Mouse (Mus musculus) CH12.LX (cell line): ENCODE results near the gene Tanc2. TPM values are rescaled to one million over a fixed set of nuclear protein-coding genes. Genes with fewer than 3 reads are reported as not detected.

ENCODE experiments used
- DNase-seq: peaks from one replicate; pipeline ENCODE4 v3.0.0-alpha.2; 2013; ENCODE audit errors: extremely low read depth
- H3K27ac ChIP-seq: 2 replicates; pipeline ENCODE4 v1.5.1; 2012; ENCODE audit warnings: low read depth, mild to moderate bottlenecking, control low read depth, moderate library complexity; ENCODE audit not compliant: insufficient read depth
- H3K27me3 ChIP-seq: replicated peaks from 2 replicates; pipeline ENCODE3; 2012; ENCODE audit warnings: inconsistent platforms
- H3K36me3 ChIP-seq, 2 experiments: replicated peaks in 1 of 2; 2 replicates each; pipeline versions ENCODE3 to v1.6.1; 2012; ENCODE audit warnings: inconsistent platforms in 1 of 2, low read length in 1 of 2, mild to moderate bottlenecking in 1 of 2, mixed read lengths in 1 of 2, moderate library complexity in 1 of 2; ENCODE audit not compliant: control insufficient read depth in 1 of 2, insufficient read depth in 1 of 2
- H3K4me1 ChIP-seq, 2 experiments: 2 replicates each; pipeline ENCODE4 v1.6.1; 2012; ENCODE audit warnings: inconsistent platforms in 1 of 2, moderate library complexity in 1 of 2; ENCODE audit not compliant: insufficient read depth in 2 of 2, control insufficient read depth in 1 of 2
- H3K4me2 ChIP-seq: 2 replicates; pipeline ENCODE4 v1.6.1; 2012; ENCODE audit warnings: low read depth, mild to moderate bottlenecking, control low read depth; ENCODE audit not compliant: poor library complexity, insufficient read depth, severe bottlenecking
- H3K4me3 ChIP-seq, 3 experiments: fragments of 150-350 bp in 1 of 3; sonication (generic) in 1 of 3; replicated peaks in 1 of 3; 2 replicates each; pipeline versions ENCODE3 to v1.5.1; 2011 to 2012; ENCODE audit warnings: low read depth in 2 of 3, low read length in 2 of 3, mild to moderate bottlenecking in 2 of 3, moderate library complexity in 2 of 3, control low read depth in 1 of 3, improper control_type of control experiment in 1 of 3, inconsistent platforms in 1 of 3, mixed read lengths in 1 of 3; ENCODE audit not compliant: poor library complexity in 1 of 3
- H3K79me2 ChIP-seq: replicated peaks from 2 replicates; pipeline ENCODE4 v1.6.1; 2012; ENCODE audit warnings: mild to moderate bottlenecking, moderate library complexity; ENCODE audit not compliant: control insufficient read depth, poor library complexity, insufficient read depth, severe bottlenecking; ENCODE audit errors: extremely low read depth
- H3K9ac ChIP-seq: 2 replicates; pipeline ENCODE4 v1.6.1; 2012; ENCODE audit warnings: low read depth, mild to moderate bottlenecking, control low read depth, moderate library complexity; ENCODE audit not compliant: insufficient read depth
- H3K9me3 ChIP-seq: replicated peaks from 2 replicates; pipeline ENCODE3; 2012; ENCODE audit warnings: low read length, inconsistent platforms, mixed read lengths
- CHD2 ChIP-seq: IDR thresholded peaks from 2 replicates; pipeline ENCODE4 v1.6.1; 2011; ENCODE audit warnings: low read length, improper control_type of control experiment
- CTCF ChIP-seq, 2 experiments: IDR thresholded peaks in 1 of 2; conservative IDR thresholded peaks in 1 of 2; 2 replicates each; pipeline ENCODE4 v1.5.1; 2011 to 2012; ENCODE audit warnings: low read depth in 2 of 2, low read length in 2 of 2, improper control_type of control experiment in 1 of 2, inconsistent platforms in 1 of 2, mild to moderate bottlenecking in 1 of 2, moderate library complexity in 1 of 2
- ELF1 ChIP-seq: IDR thresholded peaks from 2 replicates; pipeline ENCODE4 v1.6.1; 2014; ENCODE audit warnings: low read depth, mild to moderate bottlenecking, inconsistent platforms, low read length, improper control_type of control experiment
- EP300 ChIP-seq: IDR thresholded peaks from 2 replicates; pipeline ENCODE4 v1.6.1; 2011; ENCODE audit warnings: low read length, improper control_type of control experiment
- ETS1 ChIP-seq: conservative IDR thresholded peaks from 2 replicates; pipeline ENCODE4 v1.6.1; 2012; ENCODE audit warnings: low read depth, mild to moderate bottlenecking, inconsistent platforms, low read length, improper control_type of control experiment, moderate library complexity
- HCFC1 ChIP-seq: IDR thresholded peaks from 2 replicates; pipeline ENCODE4 v1.6.1; 2012; ENCODE audit warnings: low read depth, mild to moderate bottlenecking, inconsistent platforms, low read length, improper control_type of control experiment
- IRF4 ChIP-seq: IDR thresholded peaks from 2 replicates; pipeline ENCODE4 v1.6.1; 2014; ENCODE audit warnings: low read depth, mild to moderate bottlenecking, inconsistent platforms, low read length, improper control_type of control experiment
- JUND ChIP-seq: conservative IDR thresholded peaks from 2 replicates; pipeline ENCODE4 v1.6.1; 2011; ENCODE audit warnings: low read depth, low read length, improper control_type of control experiment
- KAT2A ChIP-seq: IDR thresholded peaks from 2 replicates; pipeline ENCODE4 v1.6.1; 2012; ENCODE audit warnings: low read length, improper control_type of control experiment, inconsistent platforms; ENCODE audit not compliant: insufficient replicate concordance
- MAX ChIP-seq: IDR thresholded peaks from 2 replicates; pipeline ENCODE4 v1.6.1; 2011; ENCODE audit warnings: low read length, improper control_type of control experiment
- MEF2A ChIP-seq: IDR thresholded peaks from 2 replicates; pipeline ENCODE4 v1.6.1; 2014; ENCODE audit warnings: low read depth, mild to moderate bottlenecking, inconsistent platforms, low read length, improper control_type of control experiment, borderline replicate concordance
- MYC ChIP-seq: IDR thresholded peaks from 2 replicates; pipeline ENCODE4 v1.6.1; 2011; ENCODE audit warnings: low read depth, mild to moderate bottlenecking, improper control_type of control experiment, low read length
- NELFE ChIP-seq: IDR thresholded peaks from 2 replicates; pipeline ENCODE4 v1.6.1; 2011; ENCODE audit warnings: low read depth, low read length, improper control_type of control experiment
- RAD21 ChIP-seq: IDR thresholded peaks from 2 replicates; pipeline ENCODE4 v1.6.1; 2011; ENCODE audit warnings: low read depth, mild to moderate bottlenecking, low read length, improper control_type of control experiment, moderate library complexity
- SIN3A ChIP-seq: IDR thresholded peaks from 2 replicates; pipeline ENCODE4 v1.6.1; 2012; ENCODE audit warnings: low read length, improper control_type of control experiment, inconsistent platforms
- USF2 ChIP-seq: conservative IDR thresholded peaks from 2 replicates; pipeline ENCODE4 v1.6.1; 2011; ENCODE audit warnings: low read depth, low read length, improper control_type of control experiment
- ZC3H11A ChIP-seq: IDR thresholded peaks from 2 replicates; pipeline ENCODE4 v1.6.1; 2012; ENCODE audit warnings: low read depth, mild to moderate bottlenecking, inconsistent platforms, low read length, improper control_type of control experiment
- dilution Hi-C: fragments of 300-500 bp; cut with MboI; formaldehyde crosslinking; loops from 2 replicates; pipeline ENCODE4 v1.14.3; 2020; ENCODE audit warnings: low sequenced_read_pairs; ENCODE audit not compliant: extremely low pct_unique_long_range_greater_than_20kb, extremely low pct_ligation_motif_present
- in situ Hi-C: fragments of 300-500 bp; cut with MboI; formaldehyde crosslinking; loops from 3 replicates; pipeline ENCODE4 v1.14.3; 2019; ENCODE audit warnings: low sequenced_read_pairs, low pct_ligation_motif_present, low pct_unique_long_range_greater_than_20kb, mixed read lengths
- polyA plus RNA-seq: library from polyadenylated mRNA; unstranded; fragments of >175 nt; gene quantifications from 2 replicates; pipeline ENCODE4 v1.2.1, GENCODE M21; 2012; ENCODE audit warnings: low read depth; ENCODE audit not compliant: insufficient read length
- total RNA-seq, 2 experiments: library from RNA; depleted of rRNA; stranded (reverse); fragments of 300-350 nt in 1 of 2; fragments of >200 nt in 1 of 2; gene quantifications; 2 replicates each; pipeline ENCODE4 v1.2.3; 2012 to 2014

Tanc2 gene
- total and polyA plus RNA-seq, 3 experiments: 2.6 to 10.4 (median 3.2) TPM

- Histone ChIP-seq H3K27ac (no peak overlapping the region), H3K4me1 (no peaks in the 10 kb centered on the region), H3K79me2 (no peaks in the 10 kb centered on the region), H3K9me3 (no peaks in the 10 kb centered on the region), H3K9ac (no peak overlapping the region), H3K4me2 (no peak overlapping the region), H3K4me3 (no peak overlapping the region), H3K27me3 (no peaks in the 10 kb centered on the region), H3K36me3 (no peaks in the 10 kb centered on the region)
- dilution Hi-C loops (no loop called here), in situ Hi-C loops (no loop called here)
- DNase-seq: no peak
- TF ChIP-seq USF2: no peak
These were observed 202.7 kb downstream of the Tanc2 start for GRCm38 (mm10) chr11:105792501-105792900.

- H3K4me3 ChIP-seq: no peak overlapping the region
- H3K9ac ChIP-seq: no peak overlapping the region
- no peaks in the 10 kb centered on the region for H3K79me2 ChIP-seq
- H3K27me3 ChIP-seq: no peaks in the 10 kb centered on the region
- H3K9me3 ChIP-seq: no peaks in the 10 kb centered on the region
- TF ChIP-seq ETS1: no peak
- no peak for TF ChIP-seq JUND
- TF ChIP-seq RAD21: no peak
- no peak for TF ChIP-seq MEF2A
- no peak for TF ChIP-seq SIN3A
- TF ChIP-seq NELFE: no peak
- TF ChIP-seq KAT2A: no peak
- no peak for TF ChIP-seq IRF4
- TF ChIP-seq CHD2: no peak
- no peak for TF ChIP-seq CTCF (conservative IDR thresholded peaks at IDR 0.05 in 1 of 2, IDR thresholded peaks at IDR 0.05 in 1 of 2; ENCODE audit: low read depth in 2 of 2, low read length in 2 of 2)
- no peak for TF ChIP-seq MYC
- TF ChIP-seq ZC3H11A: no peak
- no peak for TF ChIP-seq EP300
- TF ChIP-seq ELF1: no peak
- TF ChIP-seq USF2: no peak
- TF ChIP-seq MAX: no peak
- TF ChIP-seq HCFC1: no peak
- TF ChIP-seq, all 38 proteins: peak for 0
- no peak overlapping the region for H3K27ac ChIP-seq
- peaks cover 0 to 2% of the 10 kb centered on the region in 2 experiments for H3K36me3 ChIP-seq
- dilution Hi-C loops (no loop called here), in situ Hi-C loops (no loop called here)
- no peak overlapping the region for H3K4me2 ChIP-seq
- no peaks in the 10 kb centered on the region for H3K4me1 ChIP-seq
- DNase-seq: no peak
These were observed 213.9 kb downstream of the Tanc2 start for GRCm38 (mm10) chr11:105803686-105804085.
